Mouse (Mus musculus) cerebellum, adult 9-10 months (tissue): ENCODE results near the gene Dnase1.
"Not testable (repeated sequence)": the region's sequence is repeated elsewhere in the genome, so short reads cannot be mapped to it uniquely, and the experiment has no call there.

ENCODE experiments used
- DNase-seq: peaks from one replicate; pipeline ENCODE4 v3.0.0; 2022

Dnase1 gene

DNA sequence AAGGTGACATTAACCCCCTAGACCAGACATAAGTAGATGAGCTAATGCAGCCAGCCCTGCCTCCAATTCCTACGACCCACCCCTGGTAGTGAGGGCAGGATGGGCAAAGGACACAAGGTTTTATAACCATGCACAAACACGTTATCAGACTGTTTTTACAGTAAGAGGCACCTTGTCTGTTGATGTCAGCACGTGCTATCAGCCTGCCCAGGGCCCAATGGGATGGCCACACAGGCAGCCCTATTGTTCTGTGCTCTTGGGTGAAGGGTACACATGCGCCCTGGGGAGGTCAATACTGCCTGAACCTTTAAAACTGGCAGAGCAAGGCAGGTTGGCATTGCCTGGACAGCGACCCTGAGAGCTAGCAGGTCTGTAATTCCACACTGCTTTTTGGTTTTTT is at the start of gene Dnase1:
Dnase1 (plus strand) TSS at position 136 of the 400 bp plus-strand sequence.
- no peak for DNase-seq

DNA sequence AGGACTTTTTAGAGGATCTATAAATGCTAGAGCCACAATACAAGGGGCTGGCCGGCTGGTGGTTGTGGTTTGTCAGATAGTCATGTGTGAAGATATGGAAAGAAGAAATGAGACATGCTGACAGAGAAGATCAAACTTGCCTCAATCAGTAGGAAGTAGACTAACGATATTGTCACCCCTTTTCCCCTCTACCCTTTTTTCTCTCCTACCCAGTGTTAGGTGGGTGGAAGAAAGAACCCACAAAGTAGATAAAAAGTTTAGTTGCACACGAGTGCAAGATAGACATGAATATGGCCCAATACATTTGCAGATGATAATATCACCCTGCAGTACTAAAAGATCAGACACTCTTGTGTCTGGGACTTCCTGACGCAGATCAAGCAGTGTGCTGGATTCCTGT is 48.3 kb upstream of the Dnase1 start:
- DNase-seq, result no peak

DNA sequence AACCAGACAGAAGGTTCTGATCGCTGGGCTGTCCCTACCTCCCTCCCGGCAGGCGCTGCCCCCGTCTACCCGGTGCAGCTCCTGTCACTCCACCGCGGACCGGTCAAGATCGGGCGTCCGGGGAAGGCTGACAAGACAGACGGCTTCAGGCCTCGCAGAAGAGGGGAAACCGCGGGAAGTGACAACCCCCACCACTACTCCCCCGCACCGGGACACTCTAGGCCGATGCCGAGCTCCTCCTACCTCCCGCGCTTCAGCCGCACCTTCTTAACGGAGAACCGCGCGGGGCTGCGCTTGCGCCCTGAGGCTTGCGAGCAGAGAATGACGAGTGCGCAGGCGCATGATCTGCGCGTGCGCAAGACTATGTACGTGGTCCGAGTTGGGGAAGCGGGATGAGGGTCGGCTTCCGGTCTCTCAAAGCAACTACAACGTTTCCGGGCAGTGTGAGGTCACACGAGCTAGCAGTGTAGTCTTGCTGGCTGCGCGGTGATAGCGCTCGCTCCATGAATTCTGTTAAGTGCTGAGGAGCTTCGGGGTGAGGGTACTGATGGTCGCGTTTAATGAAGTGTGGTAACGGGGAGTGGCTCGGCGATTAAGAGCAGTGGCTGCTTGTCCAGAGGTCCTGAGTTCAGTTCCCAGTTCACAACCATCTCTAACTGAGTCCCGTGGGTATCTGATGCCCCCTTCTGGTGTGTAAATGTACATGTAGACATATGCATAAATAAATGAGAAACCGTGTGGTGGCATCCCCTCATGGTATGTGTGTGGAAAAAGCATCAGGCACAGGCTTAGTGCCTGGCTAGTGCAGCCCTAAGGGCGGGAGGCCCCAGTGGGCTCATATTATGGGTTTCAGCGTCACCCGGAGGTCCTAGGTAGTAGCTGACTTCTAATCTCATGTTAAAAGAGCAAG is 33.0 kb upstream of the Dnase1 start, which contains the start of gene Slx4:
Slx4 (minus strand) TSS at position 282 of the 910 bp plus-strand sequence.
- DNase-seq, result peak; percentile 98

DNA sequence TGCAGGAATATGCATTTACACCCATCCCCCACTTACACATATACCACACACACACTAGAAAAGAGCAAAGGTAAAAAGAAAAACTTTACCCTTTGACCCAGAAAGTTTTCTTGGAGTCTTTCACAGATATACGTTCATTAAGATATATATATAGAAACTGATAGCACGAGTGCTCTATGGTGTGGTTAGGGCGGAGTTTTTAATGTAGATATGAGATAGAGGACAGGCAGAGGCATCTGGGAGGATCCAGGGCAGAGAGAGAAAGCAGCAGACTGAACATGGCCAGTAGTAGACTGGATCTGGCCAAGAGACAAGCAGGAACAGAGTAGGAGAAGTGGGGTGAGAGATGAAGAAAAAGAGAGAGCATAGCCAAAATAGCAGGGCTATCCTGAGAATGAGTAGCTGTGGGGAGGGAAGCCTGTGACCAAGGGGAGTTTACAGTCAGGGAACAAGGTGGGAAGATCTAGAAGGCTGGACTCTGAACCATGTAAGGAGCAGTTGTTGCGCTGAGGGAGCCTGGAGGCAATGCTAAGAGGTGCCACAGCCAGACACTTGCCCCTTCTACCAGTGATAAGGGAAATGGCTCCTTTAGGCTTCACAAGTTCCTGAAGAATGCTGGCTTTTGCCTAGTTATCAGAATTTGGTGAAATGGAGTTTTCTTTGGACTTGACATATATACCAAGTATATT is 23.7 kb upstream of the Dnase1 start:
- DNase-seq, result no peak

DNA sequence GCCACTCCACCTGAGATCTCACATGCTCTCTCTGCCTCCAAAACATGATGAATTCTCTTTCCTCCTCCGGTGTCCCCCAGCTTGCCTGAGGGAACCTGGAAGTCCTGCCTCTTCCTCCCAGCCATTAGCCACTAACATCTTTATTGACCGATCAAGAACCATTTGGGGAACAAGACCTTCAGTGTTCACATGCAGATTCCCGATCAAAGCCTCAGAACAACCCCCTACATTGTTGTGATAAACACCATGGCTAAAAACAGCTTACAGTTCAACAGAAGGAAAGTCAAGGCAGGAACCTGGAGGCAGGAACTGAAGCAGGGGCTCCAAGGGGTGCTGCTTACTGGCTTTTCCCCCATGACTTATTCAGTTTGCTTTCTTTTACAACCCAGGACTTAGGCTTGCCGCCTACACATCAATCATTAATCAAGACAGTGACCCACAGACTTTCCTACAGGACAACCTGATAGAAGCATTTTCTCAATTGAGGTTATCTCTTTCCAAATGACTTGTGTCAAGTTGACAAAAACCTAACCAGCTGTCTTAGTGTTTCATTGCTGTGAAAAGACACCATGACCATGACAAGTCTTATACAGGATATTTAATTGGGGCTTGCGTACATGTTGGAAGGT is 22.6 kb upstream of the Dnase1 start:
- DNase-seq, result no peak

DNA sequence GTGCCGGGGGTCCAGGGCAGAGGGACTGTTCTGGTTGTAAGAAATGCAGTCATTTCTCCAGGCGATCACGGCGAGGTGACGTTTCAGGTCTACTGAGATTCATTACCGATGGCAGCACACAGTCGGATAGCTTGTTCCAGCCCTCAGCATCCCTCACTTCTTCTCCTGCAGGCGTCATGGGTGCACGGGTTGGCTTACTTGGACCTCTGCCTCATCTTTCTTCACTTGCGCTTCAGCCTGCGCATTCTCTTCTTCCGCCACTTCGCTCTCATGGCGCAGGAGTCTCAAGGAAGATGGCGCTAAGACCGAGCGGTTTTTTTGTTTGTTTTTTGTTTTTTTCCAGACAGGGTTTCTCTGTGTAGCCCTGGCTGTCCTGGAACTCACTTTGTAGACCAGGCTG is 20.0 kb upstream of the Dnase1 start:
- DNase-seq, result not testable (repeated sequence)

DNA sequence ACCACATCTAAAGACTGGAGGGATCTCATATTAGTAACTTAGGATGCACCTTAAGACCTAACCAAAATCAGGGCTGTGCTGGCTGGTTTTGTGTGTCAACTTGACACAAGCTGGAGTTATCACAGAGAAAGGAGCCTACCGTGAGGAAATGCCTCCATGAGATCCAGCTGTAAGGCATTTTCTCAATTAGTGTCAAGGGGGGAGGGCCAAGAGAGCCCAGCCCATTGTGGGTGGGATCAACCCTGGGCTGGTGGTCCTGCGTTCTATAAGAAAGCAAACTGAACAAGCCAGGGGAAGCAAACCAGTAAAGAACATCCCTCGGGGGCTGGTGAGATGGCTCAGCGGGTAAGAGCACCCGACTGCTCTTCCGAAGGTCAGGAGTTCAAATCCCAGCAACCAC is 19.3 kb upstream of the Dnase1 start:
- not testable (repeated sequence) for DNase-seq

DNA sequence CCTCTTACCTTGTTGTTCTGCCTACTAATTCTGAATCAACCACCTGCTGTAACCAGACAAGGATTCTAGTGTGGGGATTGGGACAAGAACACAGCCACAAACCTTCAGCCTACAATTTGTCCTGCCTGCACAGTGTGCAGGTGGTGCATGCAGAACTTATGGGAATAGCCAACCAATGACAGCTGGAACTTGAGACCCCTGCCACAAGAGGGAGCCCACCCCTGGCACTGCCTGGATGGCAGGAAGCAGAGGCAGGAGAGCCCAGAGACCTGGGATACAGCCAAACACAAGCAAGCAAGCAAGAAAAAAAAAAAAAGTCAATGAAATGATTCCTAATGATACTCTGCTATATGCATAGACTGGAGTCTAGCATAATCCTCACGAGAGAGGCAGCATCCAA is 15.5 kb upstream of the Dnase1 start:
- DNase-seq, result no peak

DNA sequence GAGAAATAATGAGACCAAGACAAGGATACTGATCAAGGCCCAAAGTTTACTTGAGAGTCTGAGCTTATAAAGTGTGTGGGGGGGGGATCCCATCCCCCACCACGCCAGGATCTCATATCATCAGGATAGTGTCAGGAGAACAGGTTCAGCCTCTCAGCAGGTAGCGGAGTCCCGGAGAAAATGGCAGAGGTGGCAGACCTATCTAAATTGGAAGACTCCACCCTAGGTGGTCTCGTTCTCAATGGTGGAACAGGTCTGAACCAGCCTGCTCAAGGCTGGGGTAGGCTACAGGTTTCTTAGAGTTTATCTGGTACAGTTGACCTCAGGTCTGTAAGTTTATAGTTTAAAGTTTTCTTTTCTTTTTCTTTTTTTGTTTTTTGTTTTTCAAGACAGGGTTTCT is 14.0 kb upstream of the Dnase1 start:
- no peak for DNase-seq

DNA sequence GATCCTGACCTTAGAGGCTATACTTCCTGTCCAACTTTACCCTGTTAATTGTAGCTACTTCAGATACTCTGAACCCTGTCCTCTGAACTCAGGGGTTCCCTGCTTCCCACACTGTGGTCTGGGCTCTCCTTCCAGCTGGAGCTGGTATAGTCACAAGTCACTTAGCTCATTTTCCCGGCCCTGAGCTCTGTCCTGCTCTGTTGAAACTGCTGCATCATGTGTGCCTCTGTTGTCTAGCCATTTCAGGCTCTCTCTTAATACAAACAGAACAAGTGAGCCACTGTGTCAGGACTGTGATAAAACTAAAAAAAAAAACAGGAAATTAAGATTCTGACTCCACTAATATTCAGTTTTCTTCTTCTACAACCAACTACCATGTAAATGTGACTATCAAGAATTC is 10.1 kb upstream of the Dnase1 start:
- DNase-seq, result no peak

DNA sequence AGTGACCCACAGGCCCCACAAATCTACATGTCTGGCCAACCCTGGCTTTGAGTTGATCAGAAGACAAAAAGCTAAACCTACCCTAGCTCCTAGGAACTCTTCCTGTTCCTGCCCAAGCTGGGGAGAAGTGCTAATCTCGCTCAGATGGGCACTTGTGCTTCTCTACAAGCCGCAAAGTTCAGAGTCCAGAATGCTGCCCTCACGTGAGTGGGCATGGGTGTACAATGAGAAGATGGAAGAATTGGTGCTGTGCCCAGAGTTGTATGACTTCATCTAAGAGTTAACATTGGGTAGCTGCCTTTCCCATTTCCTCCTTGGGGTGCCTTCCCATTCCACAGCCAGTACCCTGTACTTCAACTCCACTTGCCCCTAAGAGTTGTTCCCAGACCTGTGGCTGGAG is 9.5 kb upstream of the Dnase1 start:
- no peak for DNase-seq

DNA sequence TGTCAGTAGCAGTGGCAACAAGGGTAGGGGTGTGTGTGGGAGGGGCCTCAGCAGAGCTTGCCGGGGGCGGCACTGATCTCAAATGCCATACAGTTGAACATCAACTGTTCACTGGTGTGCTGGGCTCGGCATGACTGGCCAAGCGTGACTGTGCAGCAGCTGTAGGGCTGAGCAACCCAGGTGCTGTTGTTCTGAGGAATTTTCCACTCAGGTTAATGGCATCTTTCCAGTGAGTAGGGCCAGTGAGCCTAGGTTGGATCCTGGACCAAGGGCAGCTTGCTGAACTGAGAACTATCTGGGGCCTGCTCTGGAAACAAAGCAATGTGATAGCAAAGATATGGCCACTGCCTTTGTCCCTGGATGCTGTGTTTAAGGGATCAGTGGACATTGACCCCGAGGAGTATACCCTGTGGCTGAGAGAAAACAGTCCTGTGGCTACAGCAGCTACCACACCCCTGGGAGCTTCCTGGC is 7.3 kb upstream of the Dnase1 start:
- no peak for DNase-seq

DNA sequence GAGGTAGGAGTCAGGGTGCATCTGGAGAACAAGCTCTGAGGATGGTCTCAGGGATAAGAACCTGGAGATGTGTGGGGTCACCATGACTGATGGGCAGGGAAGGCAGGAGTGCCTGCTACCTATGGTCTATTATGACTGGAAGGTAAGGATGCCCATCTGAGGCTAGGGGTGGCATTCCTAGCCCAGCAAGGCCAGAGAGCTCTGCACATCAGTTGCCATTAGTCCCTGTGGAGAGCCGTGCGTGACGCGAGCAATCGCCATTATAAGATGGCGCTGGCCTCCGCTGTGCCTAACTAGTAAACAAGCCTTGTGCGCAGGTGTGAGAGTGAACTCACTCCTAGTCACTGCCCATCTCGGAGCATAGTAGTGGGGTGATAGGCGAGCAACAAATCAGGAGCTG is 6.2 kb upstream of the Dnase1 start:
- no peak for DNase-seq

DNA sequence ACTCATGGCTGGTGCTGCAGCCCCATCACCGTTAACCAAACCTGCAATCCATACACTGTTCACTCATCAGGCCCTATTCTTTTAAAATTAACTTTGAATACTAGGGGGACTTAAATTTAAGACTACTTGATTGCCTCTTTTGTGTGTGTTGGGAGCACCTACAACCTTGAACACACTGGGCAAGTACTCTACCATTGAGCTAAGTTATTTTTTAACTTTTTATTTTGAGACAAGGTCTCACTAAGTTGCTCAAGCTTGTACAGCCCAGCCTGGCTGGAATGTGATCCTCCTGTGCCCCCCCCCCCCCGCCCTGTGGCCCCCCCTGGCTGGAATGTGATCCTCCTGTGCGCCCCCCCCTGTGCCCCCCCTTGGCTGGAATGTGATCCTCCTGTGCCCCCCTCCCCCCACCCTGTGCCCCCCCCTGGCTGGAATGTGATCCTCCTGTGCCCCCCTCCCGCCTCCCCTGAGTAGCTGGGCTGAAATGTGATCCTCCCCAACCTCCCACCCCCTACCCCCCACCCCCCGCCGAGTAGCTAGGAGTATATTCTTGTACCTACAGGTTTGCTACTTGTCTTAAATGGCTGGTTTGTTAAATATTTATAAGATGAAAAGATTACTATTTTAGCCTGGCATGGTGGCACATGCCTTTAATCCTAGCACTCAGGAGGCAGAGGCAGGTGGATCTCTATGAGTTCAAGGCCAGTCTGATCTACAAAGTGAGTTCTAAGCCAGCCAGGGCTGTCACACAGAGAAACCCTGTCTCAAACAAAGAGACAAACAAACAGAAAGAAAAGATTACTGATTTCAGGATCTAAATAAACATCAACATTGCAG is 5.1 kb upstream of the Dnase1 start:
- DNase-seq, result no peak

DNA sequence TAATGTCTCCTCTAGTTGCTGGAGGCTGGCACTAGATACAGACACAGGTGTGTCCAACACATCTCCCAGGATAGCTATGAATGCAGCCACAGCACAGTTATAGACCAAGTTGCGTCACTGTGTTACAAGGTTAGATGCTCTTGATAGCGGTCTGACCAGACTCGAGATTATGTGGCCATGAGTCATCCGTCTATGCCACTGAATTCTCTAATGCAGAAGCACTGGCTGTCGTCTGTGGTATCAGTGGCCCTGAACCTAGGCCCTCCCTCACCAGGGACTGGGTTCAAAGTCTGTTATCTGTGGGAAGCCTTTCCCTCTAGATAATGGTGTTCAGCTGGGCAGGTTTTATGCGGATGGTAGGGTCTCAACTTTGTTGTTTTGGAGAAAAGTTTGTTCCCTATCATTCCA is 4.4 kb upstream of the Dnase1 start:
- DNase-seq, result no peak

DNA sequence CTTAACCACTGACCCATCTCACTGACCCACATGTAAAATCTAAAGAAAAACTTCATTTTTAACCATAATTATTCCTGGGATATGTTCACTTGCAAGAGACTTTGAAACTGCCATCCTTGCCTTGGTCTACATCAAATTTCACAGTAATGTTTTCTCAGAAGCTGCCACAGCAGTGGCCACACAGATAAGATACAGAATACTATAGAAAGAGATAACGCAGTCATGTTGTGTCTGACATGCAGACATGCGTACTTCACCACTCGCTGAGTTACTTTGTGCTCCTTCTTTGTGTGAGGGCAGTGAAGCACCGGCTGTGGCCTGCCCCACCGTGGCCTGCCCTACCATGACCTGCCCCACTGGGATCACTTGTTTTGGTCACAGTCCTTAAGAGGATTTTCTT is 2.8 kb upstream of the Dnase1 start:
- DNase-seq, result no peak

DNA sequence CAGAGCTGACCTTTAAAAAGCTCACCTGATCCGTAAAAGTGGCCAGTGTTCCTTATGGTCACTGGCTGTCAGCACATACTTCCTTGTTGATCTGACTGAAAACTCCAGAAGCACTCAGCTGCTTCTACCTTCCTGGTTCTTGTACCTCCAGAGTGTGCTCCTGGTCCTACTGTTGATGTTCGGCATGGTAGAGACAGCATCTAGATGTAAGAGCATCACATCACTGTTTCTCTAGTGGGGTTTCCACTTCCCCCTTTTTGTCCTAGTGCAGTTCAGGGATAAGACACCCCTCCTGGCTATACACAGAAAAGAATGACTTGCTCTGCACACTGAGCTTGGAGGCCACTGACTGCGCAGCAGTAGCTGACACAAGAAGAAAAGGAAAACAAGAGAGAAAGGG is 2.3 kb upstream of the Dnase1 start:
- DNase-seq, result no peak

DNA sequence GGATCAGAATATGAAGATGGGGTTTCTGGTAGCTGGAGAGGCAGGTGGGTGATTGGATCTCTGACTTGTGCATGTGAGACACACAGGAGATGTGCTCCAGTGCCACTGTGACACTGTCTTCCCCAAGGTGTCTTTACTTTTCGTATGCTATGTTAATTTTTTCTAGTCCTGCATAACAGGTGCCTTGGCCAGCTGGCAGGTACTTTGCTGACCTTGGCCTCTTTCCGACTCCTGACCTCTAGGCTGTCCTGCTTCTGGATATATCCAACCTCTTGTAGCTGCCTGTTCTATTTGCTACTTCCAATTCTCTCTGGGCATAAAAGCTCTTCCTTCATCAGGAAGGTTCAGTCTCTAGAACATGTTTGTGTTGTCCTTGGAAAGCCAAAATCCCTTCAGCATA is 1.2 kb upstream of the Dnase1 start:
- DNase-seq, result no peak

DNA sequence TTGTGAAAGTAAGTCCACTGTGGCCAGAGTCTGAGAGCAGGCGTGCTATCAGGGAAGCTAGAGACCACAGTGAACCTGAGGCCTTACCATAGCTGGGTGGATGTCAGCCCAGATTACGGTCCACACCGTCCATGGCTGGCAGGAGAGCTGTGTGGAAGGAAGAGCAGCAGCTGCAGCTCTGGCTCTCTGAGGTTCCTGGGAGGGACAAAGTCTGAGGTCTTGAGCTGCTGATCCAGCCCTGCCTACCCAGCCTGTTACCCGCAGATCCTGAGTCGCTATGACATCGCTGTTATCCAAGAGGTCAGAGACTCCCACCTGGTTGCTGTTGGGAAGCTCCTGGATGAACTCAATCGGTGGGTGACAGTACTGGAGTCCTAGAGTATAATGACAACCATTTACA is 948 bp downstream of the Dnase1 start:
- DNase-seq, result no peak

DNA sequence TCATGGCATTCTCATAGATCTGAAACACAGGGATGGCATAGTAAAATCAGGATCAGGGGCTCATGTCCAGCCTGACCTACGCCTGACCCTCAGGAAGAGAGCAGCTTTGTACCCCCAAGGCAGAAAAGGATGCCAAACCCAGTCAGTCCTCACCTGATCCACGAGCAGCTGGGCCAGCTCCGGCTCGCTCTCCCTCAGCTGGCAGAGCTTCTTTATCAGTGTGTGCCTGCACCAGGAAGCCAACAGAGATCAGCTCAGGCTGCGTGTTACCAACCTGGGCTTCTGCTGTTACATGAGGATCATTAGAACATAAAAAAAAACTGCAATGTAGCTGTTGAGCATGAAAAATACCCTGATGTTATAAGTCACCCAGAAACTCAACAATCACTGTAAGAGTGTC is 3.5 kb downstream of the Dnase1 start:
- no peak for DNase-seq

DNA sequence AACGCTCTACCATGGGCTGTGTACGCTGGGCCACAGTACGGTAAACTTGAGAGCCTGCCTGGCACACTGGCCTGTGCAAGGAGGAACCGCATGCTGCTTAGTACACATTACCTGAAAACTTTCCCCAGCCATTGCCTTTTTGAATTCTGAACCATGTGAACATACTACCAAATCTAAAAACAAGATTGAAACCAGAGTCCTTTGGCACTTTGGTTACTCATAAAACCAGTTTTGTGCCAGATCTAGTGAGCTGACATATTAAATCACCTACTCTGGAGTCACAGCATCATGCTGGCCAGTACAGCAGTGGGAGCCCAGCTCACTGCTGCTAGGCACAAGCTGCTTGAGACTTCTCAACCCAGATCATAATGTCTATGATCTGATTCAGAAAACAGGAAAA is 4.9 kb downstream of the Dnase1 start:
- DNase-seq, result no peak

DNA sequence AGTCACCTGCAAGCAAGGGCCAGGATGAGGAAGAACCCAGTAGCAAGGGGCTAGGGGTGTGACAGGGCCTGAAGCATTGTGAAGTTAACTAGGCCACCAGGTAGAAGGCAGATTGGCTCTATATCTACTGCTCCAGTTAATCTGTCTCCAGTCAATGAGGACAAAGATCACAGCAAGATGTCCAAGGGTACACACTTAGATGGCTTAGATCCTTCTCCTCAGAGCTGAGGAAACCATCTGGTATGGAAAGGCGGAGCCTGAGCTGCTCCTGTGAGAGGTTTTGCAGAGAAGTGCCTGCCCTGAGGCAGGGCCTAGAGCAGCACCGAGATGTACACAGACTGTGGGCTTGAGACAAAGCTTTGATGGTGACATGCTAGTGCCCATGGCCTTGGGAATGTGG is 7.4 kb downstream of the Dnase1 start:
- DNase-seq, result no peak

DNA sequence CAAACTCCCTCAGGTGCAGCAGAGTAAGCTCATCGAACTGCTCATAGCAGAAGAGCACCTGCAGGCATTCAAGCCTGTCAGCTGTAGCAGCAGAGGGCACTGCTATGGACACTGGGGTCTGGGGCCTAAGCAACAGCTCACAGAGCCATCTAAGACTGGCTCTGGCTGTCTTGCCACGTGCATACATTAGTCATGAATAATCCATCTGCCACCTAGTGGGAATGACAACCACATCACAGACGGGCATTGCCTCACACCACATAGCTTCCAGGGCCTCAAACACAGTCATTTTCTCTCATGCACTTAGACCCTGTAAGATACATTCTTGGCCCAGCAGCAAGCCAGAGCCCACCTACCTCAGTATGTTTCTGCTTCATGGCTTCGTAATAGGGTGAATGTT is 8.8 kb downstream of the Dnase1 start:
- no peak for DNase-seq
